Mouse (Mus musculus) CH12.LX (cell line): ENCODE measurements around the gene 1700057G04Rik. TPM values are rescaled to one million over a fixed set of nuclear protein-coding genes. Genes with fewer than 3 reads are reported as not detected.

ENCODE experiments used
- DNase-seq: peaks from one replicate; pipeline ENCODE4 v3.0.0-alpha.2; 2013; ENCODE audit errors: extremely low read depth
- H3K27ac ChIP-seq: 2 replicates; pipeline ENCODE4 v1.5.1; 2012; ENCODE audit warnings: low read depth, mild to moderate bottlenecking, control low read depth, moderate library complexity; ENCODE audit not compliant: insufficient read depth
- H3K27me3 ChIP-seq: replicated peaks from 2 replicates; pipeline ENCODE3; 2012; ENCODE audit warnings: inconsistent platforms
- H3K36me3 ChIP-seq, 2 experiments: replicated peaks in 1 of 2; 2 replicates each; pipeline versions ENCODE3 to v1.6.1; 2012; ENCODE audit warnings: inconsistent platforms in 1 of 2, low read length in 1 of 2, mild to moderate bottlenecking in 1 of 2, mixed read lengths in 1 of 2, moderate library complexity in 1 of 2; ENCODE audit not compliant: control insufficient read depth in 1 of 2, insufficient read depth in 1 of 2
- H3K4me1 ChIP-seq, 2 experiments: 2 replicates each; pipeline ENCODE4 v1.6.1; 2012; ENCODE audit warnings: inconsistent platforms in 1 of 2, moderate library complexity in 1 of 2; ENCODE audit not compliant: insufficient read depth in 2 of 2, control insufficient read depth in 1 of 2
- H3K4me2 ChIP-seq: 2 replicates; pipeline ENCODE4 v1.6.1; 2012; ENCODE audit warnings: low read depth, mild to moderate bottlenecking, control low read depth; ENCODE audit not compliant: poor library complexity, insufficient read depth, severe bottlenecking
- H3K4me3 ChIP-seq, 3 experiments: fragments of 150-350 bp in 1 of 3; sonication (generic) in 1 of 3; replicated peaks in 1 of 3; 2 replicates each; pipeline versions ENCODE3 to v1.5.1; 2011 to 2012; ENCODE audit warnings: low read depth in 2 of 3, low read length in 2 of 3, mild to moderate bottlenecking in 2 of 3, moderate library complexity in 2 of 3, control low read depth in 1 of 3, improper control_type of control experiment in 1 of 3, inconsistent platforms in 1 of 3, mixed read lengths in 1 of 3; ENCODE audit not compliant: poor library complexity in 1 of 3
- H3K79me2 ChIP-seq: replicated peaks from 2 replicates; pipeline ENCODE4 v1.6.1; 2012; ENCODE audit warnings: mild to moderate bottlenecking, moderate library complexity; ENCODE audit not compliant: control insufficient read depth, poor library complexity, insufficient read depth, severe bottlenecking; ENCODE audit errors: extremely low read depth
- H3K9ac ChIP-seq: 2 replicates; pipeline ENCODE4 v1.6.1; 2012; ENCODE audit warnings: low read depth, mild to moderate bottlenecking, control low read depth, moderate library complexity; ENCODE audit not compliant: insufficient read depth
- H3K9me3 ChIP-seq: replicated peaks from 2 replicates; pipeline ENCODE3; 2012; ENCODE audit warnings: low read length, inconsistent platforms, mixed read lengths
- CHD2 ChIP-seq: IDR thresholded peaks from 2 replicates; pipeline ENCODE4 v1.6.1; 2011; ENCODE audit warnings: low read length, improper control_type of control experiment
- E2F4 ChIP-seq: IDR thresholded peaks from 2 replicates; pipeline ENCODE4 v1.6.1; 2011; ENCODE audit warnings: low read depth, low read length, improper control_type of control experiment; ENCODE audit not compliant: insufficient replicate concordance
- ELF1 ChIP-seq: IDR thresholded peaks from 2 replicates; pipeline ENCODE4 v1.6.1; 2014; ENCODE audit warnings: low read depth, mild to moderate bottlenecking, inconsistent platforms, low read length, improper control_type of control experiment
- EP300 ChIP-seq: IDR thresholded peaks from 2 replicates; pipeline ENCODE4 v1.6.1; 2011; ENCODE audit warnings: low read length, improper control_type of control experiment
- ETS1 ChIP-seq: conservative IDR thresholded peaks from 2 replicates; pipeline ENCODE4 v1.6.1; 2012; ENCODE audit warnings: low read depth, mild to moderate bottlenecking, inconsistent platforms, low read length, improper control_type of control experiment, moderate library complexity
- GABPA ChIP-seq: IDR thresholded peaks from 2 replicates; pipeline ENCODE4 v1.6.1; 2012; ENCODE audit warnings: low read depth, low read length, improper control_type of control experiment, inconsistent platforms; ENCODE audit not compliant: insufficient replicate concordance
- HCFC1 ChIP-seq: IDR thresholded peaks from 2 replicates; pipeline ENCODE4 v1.6.1; 2012; ENCODE audit warnings: low read depth, mild to moderate bottlenecking, inconsistent platforms, low read length, improper control_type of control experiment
- IRF4 ChIP-seq: IDR thresholded peaks from 2 replicates; pipeline ENCODE4 v1.6.1; 2014; ENCODE audit warnings: low read depth, mild to moderate bottlenecking, inconsistent platforms, low read length, improper control_type of control experiment
- JUND ChIP-seq: conservative IDR thresholded peaks from 2 replicates; pipeline ENCODE4 v1.6.1; 2011; ENCODE audit warnings: low read depth, low read length, improper control_type of control experiment
- MAFK ChIP-seq: IDR thresholded peaks from 2 replicates; pipeline ENCODE4 v1.6.1; 2011; ENCODE audit warnings: low read length, improper control_type of control experiment; ENCODE audit not compliant: insufficient replicate concordance
- MAZ ChIP-seq: IDR thresholded peaks from 2 replicates; pipeline ENCODE4 v1.6.1; 2012; ENCODE audit warnings: low read depth, mild to moderate bottlenecking, inconsistent platforms, low read length, improper control_type of control experiment, moderate library complexity
- MEF2A ChIP-seq: IDR thresholded peaks from 2 replicates; pipeline ENCODE4 v1.6.1; 2014; ENCODE audit warnings: low read depth, mild to moderate bottlenecking, inconsistent platforms, low read length, improper control_type of control experiment, borderline replicate concordance
- NRF1 ChIP-seq: IDR thresholded peaks from 2 replicates; pipeline ENCODE4 v1.6.1; 2014; ENCODE audit warnings: low read depth, mild to moderate bottlenecking, inconsistent platforms, low read length, improper control_type of control experiment, moderate library complexity
- PAX5 ChIP-seq: IDR thresholded peaks from 2 replicates; pipeline ENCODE4 v1.6.1; 2012; ENCODE audit warnings: low read length, inconsistent platforms, mixed read lengths
- POLR2AphosphoS2 ChIP-seq: IDR thresholded peaks from 2 replicates; pipeline ENCODE4 v1.6.1; 2011; ENCODE audit warnings: low read depth, low read length, improper control_type of control experiment
- RAD21 ChIP-seq: IDR thresholded peaks from 2 replicates; pipeline ENCODE4 v1.6.1; 2011; ENCODE audit warnings: low read depth, mild to moderate bottlenecking, low read length, improper control_type of control experiment, moderate library complexity
- SIN3A ChIP-seq: IDR thresholded peaks from 2 replicates; pipeline ENCODE4 v1.6.1; 2012; ENCODE audit warnings: low read length, improper control_type of control experiment, inconsistent platforms
- TBP ChIP-seq: conservative IDR thresholded peaks from 2 replicates; pipeline ENCODE4 v1.6.1; 2011; ENCODE audit warnings: low read depth, low read length, improper control_type of control experiment
- TCF12 ChIP-seq: IDR thresholded peaks from 2 replicates; pipeline ENCODE4 v1.6.1; 2014; ENCODE audit warnings: low read depth, mild to moderate bottlenecking, inconsistent platforms, low read length, improper control_type of control experiment
- UBTF ChIP-seq: IDR thresholded peaks from 2 replicates; pipeline ENCODE4 v1.6.1; 2012; ENCODE audit warnings: low read depth, mild to moderate bottlenecking, inconsistent platforms, low read length, improper control_type of control experiment, moderate library complexity
- ZNF384 ChIP-seq: IDR thresholded peaks from 2 replicates; pipeline ENCODE4 v1.6.1; 2012; ENCODE audit warnings: low read depth, low read length, improper control_type of control experiment, inconsistent platforms
- dilution Hi-C: fragments of 300-500 bp; cut with MboI; formaldehyde crosslinking; loops from 2 replicates; pipeline ENCODE4 v1.14.3; 2020; ENCODE audit warnings: low sequenced_read_pairs; ENCODE audit not compliant: extremely low pct_unique_long_range_greater_than_20kb, extremely low pct_ligation_motif_present
- in situ Hi-C: fragments of 300-500 bp; cut with MboI; formaldehyde crosslinking; loops from 3 replicates; pipeline ENCODE4 v1.14.3; 2019; ENCODE audit warnings: low sequenced_read_pairs, low pct_ligation_motif_present, low pct_unique_long_range_greater_than_20kb, mixed read lengths
- polyA plus RNA-seq: library from polyadenylated mRNA; unstranded; fragments of >175 nt; gene quantifications from 2 replicates; pipeline ENCODE4 v1.2.1, GENCODE M21; 2012; ENCODE audit warnings: low read depth; ENCODE audit not compliant: insufficient read length
- total RNA-seq, 2 experiments: library from RNA; depleted of rRNA; stranded (reverse); fragments of 300-350 nt in 1 of 2; fragments of >200 nt in 1 of 2; gene quantifications; 2 replicates each; pipeline ENCODE4 v1.2.3; 2012 to 2014

1700057G04Rik gene
- total and polyA plus RNA-seq, 3 experiments = not detected

DNA sequence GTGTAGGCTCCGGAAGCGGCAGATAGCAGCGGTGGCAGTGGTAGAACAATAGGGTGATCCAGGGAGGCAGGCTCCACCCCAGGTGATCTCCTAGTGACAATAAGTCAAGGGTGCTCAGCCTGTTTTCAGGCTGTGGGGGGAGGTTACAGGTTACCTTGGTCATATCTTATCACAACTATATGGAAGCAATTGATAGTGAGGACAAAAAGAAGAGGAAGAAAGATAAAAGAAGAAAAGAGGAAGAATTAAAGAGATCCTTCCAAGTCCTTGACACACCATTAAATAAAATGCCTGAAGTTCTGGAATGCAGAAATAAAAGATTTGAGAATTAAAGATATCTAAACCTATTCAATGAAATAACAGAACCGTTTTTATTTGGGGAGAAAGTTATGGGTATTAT is 17.6 kb downstream of the 1700057G04Rik start:
- no peak overlapping the region for H3K4me3 ChIP-seq
- H3K27me3 ChIP-seq = no peaks in the 10 kb centered on the region
- peaks cover 0 to 8% of the 10 kb centered on the region in 2 experiments; a peak in 2 of 4 replicates for H3K4me1 ChIP-seq
- TF ChIP-seq POLR2AphosphoS2 = no peak
- TF ChIP-seq HCFC1 = no peak
- TF ChIP-seq MAZ = no peak
- no peak for TF ChIP-seq UBTF
- TF ChIP-seq MAFK = no peak
- no peak for TF ChIP-seq ZNF384
- TF ChIP-seq, all 38 proteins: peak for 0
- in situ Hi-C loops = no loop called here
- no peak overlapping the region for H3K27ac ChIP-seq
- no peaks in the 10 kb centered on the region for H3K9me3 ChIP-seq
- H3K36me3 ChIP-seq = no peaks in the 10 kb centered on the region
- dilution Hi-C loops = no loop called here
- H3K9ac ChIP-seq = no peak overlapping the region
- no peak overlapping the region for H3K4me2 ChIP-seq
- H3K79me2 ChIP-seq = no peaks in the 10 kb centered on the region
- no peak for DNase-seq

DNA sequence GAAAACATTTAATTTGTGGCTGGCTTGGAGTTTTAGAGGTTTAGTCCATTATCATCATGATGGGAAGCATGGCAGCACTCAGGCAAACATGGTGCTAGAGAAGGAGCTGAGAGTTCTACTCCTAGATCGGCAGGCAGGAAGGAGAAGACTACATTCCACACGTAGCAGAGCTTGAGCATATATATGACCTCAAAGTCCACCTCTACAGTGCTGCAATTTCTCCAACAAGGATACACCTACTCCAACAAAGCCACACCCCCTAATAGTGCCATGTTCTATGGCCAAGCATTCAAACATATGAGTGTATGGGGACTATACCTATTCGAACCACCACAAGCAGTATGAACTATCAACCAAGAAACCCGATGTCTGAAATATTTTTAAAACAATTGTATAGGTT is 22.2 kb downstream of the 1700057G04Rik start:
- no peak for TF ChIP-seq GABPA
- no peak for TF ChIP-seq MAZ
- no peak for TF ChIP-seq JUND
- no peak for TF ChIP-seq NRF1
- TF ChIP-seq E2F4 = no peak
- no peak for TF ChIP-seq CHD2
- TF ChIP-seq HCFC1 = no peak
- no peak for TF ChIP-seq SIN3A
- no peak for TF ChIP-seq TCF12
- no peak for TF ChIP-seq TBP
- TF ChIP-seq MEF2A = no peak
- no peak for TF ChIP-seq EP300
- TF ChIP-seq POLR2AphosphoS2 = no peak
- no peak for TF ChIP-seq ELF1
- no peak for TF ChIP-seq RAD21
- TF ChIP-seq PAX5 = no peak
- TF ChIP-seq ZNF384 = no peak
- TF ChIP-seq ETS1 = no peak
- no peak for TF ChIP-seq IRF4
- DNase-seq = no peak
- H3K4me2 ChIP-seq = no peak overlapping the region
- dilution Hi-C loops = no loop called here
- no peaks in the 10 kb centered on the region for H3K79me2 ChIP-seq
- no peaks in the 10 kb centered on the region for H3K27me3 ChIP-seq
- H3K9me3 ChIP-seq = no peaks in the 10 kb centered on the region
- H3K4me3 ChIP-seq = no peak overlapping the region
- H3K9ac ChIP-seq = no peak overlapping the region
- in situ Hi-C loops = no loop called here
- no peak overlapping the region for H3K27ac ChIP-seq
- no peaks in the 10 kb centered on the region; a peak in 1 of 4 replicates for H3K4me1 ChIP-seq
- no peaks in the 10 kb centered on the region for H3K36me3 ChIP-seq
